Mouse (Mus musculus) mouse embryonic stem cell (cell line): ENCODE data around the gene Bmp5.
"Not testable (repeated sequence)": the region's sequence is repeated elsewhere in the genome, so short reads cannot be mapped to it uniquely, and the experiment has no call there.

Source experiments
- in situ Hi-C, 2 experiments: fragments of 300-500 bp; cut with MboI; formaldehyde crosslinking; loops; 1 replicate in 1 of 2; 3 replicates in 1 of 2; pipeline ENCODE4 v1.14.3; 2019 to 2020; ENCODE audit warnings: low sequenced_read_pairs in 2 of 2, low pct_unique_long_range_greater_than_20kb in 1 of 2, mixed read lengths in 1 of 2; ENCODE audit not compliant: unreplicated experiment in 1 of 2

The Bmp5 gene

DNA sequence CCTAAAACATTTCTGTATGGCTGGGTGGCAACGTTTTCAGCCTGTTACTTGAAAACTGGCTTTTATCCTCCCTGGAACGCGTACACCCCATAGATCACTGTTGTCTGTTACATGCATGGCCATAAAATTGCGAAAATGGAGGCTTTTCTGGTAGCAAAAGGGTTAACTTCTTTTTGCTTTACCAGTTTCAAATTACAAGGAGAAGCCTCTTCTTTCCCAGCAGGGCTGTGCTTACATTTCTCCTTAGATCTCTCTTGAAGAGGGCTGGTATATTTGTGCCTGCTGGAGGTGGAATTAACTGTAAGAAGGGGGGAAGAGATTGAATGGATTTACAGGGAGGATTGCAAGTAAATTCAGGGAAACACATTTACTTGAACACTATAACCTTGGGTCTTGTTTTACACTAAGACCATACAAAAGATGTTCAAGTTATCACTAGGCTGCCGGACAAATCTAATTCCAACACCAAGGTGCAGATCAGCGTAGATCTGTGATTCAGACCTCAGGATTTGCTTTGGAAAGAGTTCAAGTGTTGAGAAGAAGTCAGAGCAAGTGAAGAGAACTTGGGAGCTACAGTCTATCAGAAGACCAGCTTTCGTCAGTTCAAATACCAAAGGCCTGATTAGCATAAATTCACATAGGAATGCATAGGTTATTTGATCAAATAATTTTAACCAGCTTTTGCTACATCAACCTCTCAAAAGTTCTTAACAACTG is at the start of gene Bmp5:
TSS of gene Bmp5 (plus strand) at position 236 of the 717 bp plus-strand sequence.
- in situ Hi-C loops: no loop called here

DNA sequence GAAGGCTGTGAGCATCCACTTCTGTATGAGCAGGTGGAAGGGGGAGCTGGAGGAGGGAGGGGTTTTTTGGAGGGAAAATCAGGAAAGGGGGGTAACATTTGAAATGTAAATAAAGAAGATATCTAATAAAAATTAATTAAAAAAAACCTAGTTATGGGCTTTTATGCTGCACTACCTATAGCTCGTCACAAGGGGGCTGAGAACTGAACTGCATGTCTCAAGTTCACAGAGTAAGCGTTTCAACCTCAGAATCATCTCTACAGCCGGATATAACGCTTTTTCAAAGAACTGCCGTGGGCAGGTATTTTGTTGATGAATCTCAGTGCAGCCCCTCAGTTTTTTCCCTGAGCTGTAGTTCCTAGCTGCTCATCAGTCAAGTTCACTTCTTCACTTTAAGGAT is 15.1 kb upstream of the Bmp5 start:
- in situ Hi-C loops: loop anchor here (10.0 to 25.0 kb wide), 2 partner anchors 365 to 377 kb away; no protein-coding TSS in a partner anchor

DNA sequence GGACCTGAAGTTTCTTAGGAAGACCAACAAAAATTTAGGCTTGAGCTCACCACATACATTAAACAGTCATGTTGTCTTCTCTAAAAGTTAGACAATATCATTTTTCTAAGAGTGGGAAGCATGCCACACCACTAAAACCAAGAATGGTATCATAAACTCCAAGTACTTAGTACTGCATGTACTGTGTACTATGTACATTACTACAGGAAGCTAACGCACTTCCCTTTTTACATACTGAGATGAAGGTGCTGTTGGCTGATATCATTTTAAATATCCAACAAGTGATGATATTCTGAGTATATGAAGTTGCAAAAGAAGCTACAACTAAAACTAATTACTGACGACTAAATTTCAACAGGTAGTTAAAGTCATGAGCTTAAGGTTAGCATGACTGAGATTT is 13.6 kb upstream of the Bmp5 start:
- in situ Hi-C loops: loop anchor here (10.0 to 25.0 kb wide), 2 partner anchors 363 to 376 kb away; no protein-coding TSS in a partner anchor

GRCm38 (mm10) chr9:75762487-75762886 is 12.7 kb upstream of the Bmp5 start:
- in situ Hi-C loops: loop anchor here (10.0 to 25.0 kb wide), 2 partner anchors 362 to 375 kb away; no protein-coding TSS in a partner anchor

DNA sequence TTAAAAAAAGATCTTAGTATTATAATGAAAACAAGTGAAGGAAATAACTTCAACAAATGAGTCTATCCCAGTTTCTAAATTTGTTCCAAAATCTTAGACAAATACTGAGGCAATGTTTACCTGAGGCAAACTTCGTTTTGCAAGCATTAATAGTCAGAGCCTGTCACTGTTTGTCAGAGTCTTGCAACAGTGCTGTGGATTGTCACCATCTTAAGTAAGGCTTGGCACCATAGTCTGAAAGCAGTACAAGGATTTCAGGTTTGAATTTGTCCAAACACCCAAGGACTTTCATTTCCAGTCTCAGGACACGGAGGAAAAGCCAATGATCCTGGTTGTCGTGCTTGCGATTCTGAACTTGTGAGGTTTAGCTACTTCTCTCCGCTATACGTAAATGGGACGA is 10.4 kb upstream of the Bmp5 start:
- in situ Hi-C loops: loop anchor here (10.0 to 25.0 kb wide), 2 partner anchors 360 to 373 kb away; no protein-coding TSS in a partner anchor

DNA sequence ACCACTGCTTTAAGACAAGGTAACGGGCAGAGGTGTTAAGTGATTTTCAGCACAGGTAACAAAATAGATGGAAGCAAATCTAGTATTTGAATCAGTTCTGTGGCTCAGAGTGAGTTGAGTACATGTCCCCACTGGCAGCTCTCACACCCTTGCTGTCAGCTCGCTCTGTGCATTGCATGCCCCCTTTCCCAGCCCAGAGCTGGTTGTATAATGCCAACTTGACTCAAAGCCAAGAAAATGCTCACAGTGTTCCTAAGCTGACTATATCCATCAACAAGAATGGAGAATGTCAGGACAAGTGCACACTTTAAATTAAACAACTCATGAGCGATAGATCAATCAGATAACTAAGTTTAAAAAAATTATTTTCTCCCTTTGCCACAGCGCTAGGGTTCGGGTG is 8.6 kb upstream of the Bmp5 start:
- in situ Hi-C loops: loop anchor here (10.0 to 25.0 kb wide), 2 partner anchors 358 to 371 kb away; no protein-coding TSS in a partner anchor

DNA sequence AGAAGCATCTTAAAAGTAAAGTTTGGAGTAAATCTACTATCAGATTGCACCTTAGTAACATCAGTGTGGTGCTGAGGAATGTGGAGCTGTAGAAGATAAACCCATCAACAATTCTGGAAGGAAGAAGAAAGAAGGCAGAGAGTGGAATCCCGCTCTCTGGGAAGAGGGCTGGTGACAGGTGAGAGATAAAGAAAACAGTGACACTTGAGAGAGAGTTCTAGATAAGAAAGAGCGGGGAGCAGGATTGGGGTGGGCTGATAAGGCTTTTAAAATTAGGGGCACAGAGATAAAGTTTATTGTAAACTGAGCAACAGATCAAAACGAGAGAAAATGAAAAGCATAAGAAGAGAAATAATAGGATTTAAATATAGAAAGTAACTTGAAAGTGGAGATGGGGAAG is 6.1 kb upstream of the Bmp5 start:
- in situ Hi-C loops: loop anchor here (10.0 to 25.0 kb wide), 2 partner anchors 356 to 368 kb away; no protein-coding TSS in a partner anchor

DNA sequence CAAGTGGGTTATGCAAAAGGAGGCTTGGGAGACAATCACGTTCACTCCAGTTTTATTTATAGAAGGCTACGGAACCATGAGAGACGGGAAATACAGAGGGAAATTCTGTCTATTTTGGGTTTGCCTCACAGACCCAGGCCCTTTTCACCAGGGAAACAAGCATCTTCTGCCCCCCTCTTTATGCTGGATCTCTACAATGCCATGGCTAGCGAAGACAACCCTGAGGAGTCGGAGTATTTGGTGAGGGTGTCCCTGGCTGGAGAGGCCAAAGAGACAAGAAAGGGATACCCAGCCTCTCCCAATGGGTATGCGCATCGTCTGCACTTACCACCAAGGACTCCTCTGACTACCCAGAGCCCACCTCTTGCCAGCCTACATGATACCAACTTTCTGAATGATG is 989 bp downstream of the Bmp5 start:
- in situ Hi-C loops: no loop called here

GRCm38 (mm10) chr9:75778762-75779346 is 3.7 kb downstream of the Bmp5 start:
- in situ Hi-C loops: no loop called here

DNA sequence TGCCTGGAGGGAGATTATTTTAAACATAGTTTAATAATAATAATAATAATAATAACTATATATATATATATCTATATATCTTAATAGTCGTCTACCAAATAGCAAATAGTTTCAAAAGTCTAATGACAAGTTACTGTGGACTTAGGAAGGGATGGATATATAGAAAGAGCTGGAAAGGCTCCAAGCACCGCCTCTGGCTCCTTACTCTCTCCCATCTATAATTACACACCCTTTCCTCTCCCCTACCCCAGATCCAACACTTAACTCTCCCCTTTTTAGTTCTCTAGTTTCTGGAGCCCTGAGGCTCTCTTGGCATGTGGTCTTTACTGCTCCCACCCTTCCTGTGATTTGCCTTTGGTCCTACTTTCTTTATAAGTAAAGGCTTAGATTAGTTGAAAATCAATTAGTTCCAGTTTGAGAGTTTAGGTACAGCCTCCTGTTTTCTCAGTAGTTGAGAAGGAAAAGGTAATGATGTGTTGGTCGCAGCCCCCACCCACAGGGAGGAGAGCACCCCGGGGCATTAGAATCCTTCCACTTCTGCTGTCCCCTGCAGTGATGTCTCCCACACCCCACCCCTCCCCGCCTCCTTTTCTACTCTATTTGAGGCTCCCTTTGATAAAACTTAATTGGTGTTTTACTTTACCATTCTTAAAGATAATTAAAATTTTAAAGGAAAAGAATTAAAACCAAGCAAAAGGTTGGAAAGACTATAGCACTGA is 5.6 kb downstream of the Bmp5 start:
- in situ Hi-C loops: no loop called here

- in situ Hi-C loops: no loop called here
These were observed 6.4 kb downstream of the Bmp5 start for GRCm38 (mm10) chr9:75781600-75781999.

DNA sequence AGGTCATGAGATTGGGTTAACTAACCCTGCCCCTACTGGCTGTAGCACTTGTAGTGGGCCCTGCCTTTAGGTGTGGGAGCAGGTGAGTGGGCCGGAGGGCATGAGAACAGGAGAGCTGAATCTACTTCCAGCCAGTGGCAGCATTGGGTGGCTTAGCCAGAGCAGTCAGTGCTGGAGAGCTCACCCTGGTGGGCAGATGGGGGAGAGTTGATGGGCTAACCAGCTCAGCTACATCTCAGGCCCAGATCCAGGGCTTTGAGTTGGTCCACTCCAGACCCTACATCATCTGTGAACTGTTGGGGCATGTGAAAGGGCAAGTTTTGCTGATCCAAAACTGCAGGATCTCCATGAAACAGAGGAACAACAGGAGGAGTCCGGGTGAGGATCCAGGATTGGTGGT is 8.4 kb downstream of the Bmp5 start:
- in situ Hi-C loops: no loop called here

DNA sequence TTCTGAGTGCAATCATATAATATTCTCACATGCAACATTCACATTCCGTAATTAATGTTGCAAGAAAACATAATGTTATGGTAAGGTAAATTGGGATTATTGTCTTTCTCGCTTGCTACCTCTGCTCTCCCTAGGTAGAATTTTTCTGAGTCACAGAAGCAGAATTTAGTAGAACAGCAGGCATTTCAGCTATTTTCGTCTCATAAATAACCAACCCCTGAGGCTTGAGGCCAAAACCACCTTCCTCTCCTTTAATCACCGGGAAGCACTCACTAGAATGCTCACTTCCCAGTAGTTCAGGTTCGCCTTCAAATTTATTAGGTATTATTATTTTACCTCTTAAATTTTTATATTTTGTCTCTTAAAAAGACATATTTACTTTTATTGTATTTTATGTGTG is 10.8 kb downstream of the Bmp5 start:
- in situ Hi-C loops: no loop called here

DNA sequence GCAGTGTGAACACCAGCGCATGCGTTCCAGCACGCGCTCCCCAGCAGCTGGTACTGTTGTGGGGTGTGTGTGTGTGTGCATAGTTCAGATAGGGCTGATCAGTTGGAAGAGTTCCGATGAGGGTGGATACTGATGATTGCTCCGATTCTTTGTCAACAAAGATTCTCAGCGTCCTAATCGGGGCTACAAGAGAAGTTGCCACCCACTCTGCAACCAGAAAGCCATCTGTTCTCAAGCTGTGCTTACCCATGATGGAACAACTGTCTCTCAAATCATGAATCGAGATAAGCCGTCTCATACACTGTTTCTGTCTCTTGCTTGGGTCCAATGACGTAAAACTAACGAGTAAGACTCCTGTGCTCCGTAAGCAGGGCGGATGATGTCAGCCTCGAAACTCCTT is 12.0 kb downstream of the Bmp5 start:
- in situ Hi-C loops: no loop called here

- in situ Hi-C loops: no loop called here
These were observed 14.8 kb downstream of the Bmp5 start for GRCm38 (mm10) chr9:75789879-75790428.

GRCm38 (mm10) chr9:75804940-75805339 is 29.8 kb downstream of the Bmp5 start:
- in situ Hi-C loops: no loop called here

- in situ Hi-C loops: not testable (repeated sequence)
These were observed 33.0 kb downstream of the Bmp5 start for GRCm38 (mm10) chr9:75808179-75808578.

GRCm38 (mm10) chr9:75808659-75809058 is 33.5 kb downstream of the Bmp5 start:
- in situ Hi-C loops: no loop called here

DNA sequence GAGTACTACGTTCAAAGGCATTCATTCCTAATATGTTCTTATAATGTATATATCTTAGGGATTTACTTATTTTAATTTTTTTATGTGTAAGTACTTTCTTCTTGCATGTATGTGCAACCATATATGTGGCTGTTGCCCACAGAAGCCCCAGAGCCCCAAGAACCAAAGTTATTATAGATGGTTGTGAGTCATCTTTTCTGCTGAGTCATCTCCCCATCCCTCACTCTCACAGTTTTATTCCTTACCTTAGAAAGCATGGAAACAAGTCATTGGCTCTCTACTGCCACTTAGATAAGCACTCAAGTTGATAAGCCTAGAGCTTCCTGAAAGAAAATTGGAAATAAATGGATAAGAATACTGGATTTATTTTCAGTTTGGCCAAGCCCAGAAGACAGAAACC is 40.0 kb downstream of the Bmp5 start:
- in situ Hi-C loops: no loop called here
